Mouse (Mus musculus): ENCODE data around the gene Papola. TPM values are rescaled to one million over a fixed set of nuclear protein-coding genes. Genes with fewer than 3 reads are reported as not detected.

Gene Papola
- 296 and 299 TPM in 2 replicates for polyA plus RNA-seq (2016; fragmentation: Nextera tagmentation; extraction: Ambion mirVana)

DNA sequence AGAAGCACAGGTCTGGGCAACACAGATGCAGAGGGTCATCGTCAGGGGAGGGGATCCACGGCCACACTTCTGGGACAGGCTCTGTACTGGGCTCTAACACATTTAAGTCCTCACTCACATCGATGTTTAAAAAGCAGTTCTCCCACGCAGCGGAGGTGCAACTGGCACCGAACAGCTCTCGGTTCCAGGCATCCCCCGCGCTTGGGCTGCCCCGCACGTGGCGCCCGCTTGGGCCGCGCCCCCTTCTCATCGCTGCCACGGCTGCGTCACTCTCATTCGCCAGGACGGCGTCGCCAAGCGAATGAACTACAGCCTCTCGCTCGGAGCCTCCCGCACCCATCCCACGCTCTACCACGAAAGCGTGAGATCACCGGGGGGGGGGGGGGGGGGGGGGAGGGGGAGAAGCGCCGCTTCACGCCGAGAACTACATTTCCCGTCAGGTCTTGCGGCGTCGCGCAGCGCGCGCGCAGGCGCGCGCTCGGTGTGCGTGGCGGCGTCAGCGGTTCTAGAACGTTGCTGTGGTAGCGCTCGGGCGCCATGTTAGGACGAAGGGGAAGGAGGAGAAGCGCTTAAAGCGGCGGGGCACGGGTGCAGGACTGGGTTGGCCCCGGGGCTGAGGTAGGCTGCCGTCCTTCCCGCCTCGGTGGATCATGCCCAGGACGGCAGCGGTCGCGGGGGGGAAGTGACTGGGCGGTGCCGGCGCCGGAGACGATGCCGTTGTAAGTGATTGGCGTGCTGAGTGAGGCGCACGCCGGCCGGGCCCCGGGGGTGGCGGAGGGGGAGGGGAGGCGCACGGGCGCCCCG lies at the start of gene Papola:
Papola (plus strand) TSS at position 499 of the 804 bp plus-strand sequence.
- under 1% methylated on average over 64 of the region's 85 CpGs for WGBS
- Histone ChIP-seq H3K9me3 (replicated peaks) (peaks cover 3% of the 10 kb centered on the region; the same call in 1 of the 2 replicates), H3K36me3 (peaks cover 35% of the 10 kb centered on the region), H3K4me3 (peak within 1 kb of the TSS; percentile 85), H3K4me1 (peaks cover 21% of the 10 kb centered on the region), H3K27me3 (ENCODE audit: low read depth, poor library complexity, severe bottlenecking) (no peaks in the 10 kb centered on the region), H3K27ac (replicated peaks) (peak within 1 kb of the TSS; percentile 95)
- peak; percentile 93 for DNase-seq (ENCODE audit: low spot score)

DNA sequence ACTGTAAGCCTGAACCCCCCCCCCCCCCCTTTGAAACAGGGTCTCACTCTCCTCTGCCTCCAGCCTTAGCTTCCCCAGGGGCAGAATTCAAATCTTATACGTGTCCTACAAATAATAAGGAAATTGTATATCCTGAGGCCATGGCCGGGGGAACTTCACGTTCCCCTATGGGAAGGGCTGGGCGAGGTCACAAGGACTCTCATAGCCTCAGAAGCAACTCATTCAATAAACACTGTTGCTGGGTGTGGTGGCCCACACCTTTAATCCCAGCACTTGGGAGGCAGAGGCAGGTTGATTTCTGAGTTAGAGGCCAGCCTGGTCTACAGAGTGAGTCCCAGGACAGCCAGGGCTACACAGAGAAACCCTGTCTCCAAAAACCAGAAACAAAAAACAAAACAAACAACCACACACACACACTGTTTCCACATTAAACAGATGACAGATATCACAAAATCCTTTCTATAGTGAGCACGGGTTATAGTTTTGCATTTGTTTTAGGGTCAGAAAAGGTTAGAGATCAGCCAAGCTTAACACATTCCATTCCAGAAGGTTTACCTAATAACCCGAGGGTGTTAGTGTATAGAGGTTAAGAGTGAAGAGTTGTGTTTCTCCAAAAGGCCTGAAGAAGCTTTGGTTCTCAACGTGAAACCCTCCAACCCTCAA lies 49.1 kb upstream of the Papola start:
- DNase-seq (ENCODE audit: low spot score), result no peak
- no peak overlapping the region for H3K27ac ChIP-seq (replicated peaks)
- no peaks in the 10 kb centered on the region for H3K9me3 ChIP-seq (replicated peaks)
- WGBS, result 81% methylated on average over 7 of the region's 7 CpGs
- no peaks in the 10 kb centered on the region for H3K36me3 ChIP-seq
- no peaks in the 10 kb centered on the region for H3K27me3 ChIP-seq (ENCODE audit: low read depth, poor library complexity, severe bottlenecking)
- no peak overlapping the region for H3K4me3 ChIP-seq
- H3K4me1 ChIP-seq, result peaks cover 12% of the 10 kb centered on the region; the same call in 1 of the 2 replicates

DNA sequence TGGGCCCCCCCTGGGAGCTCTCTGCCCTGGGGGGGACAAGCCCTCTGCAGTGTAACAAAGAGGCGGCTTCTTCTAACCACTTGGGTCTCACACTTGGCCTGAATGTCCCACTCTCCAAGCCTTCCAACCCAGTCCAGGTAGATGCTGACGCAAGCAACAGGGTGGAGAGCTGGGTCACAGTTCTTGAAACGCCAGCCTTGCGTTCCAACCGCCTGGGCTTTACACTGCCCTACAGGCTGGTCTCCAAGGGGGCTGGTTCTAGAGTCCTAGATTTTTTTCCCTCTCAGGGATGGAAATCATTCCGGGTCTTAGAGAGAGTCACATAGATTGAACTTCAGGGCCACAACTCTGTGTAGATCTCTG lies 48.6 kb upstream of the Papola start:
- peaks cover 12% of the 10 kb centered on the region; the same call in 1 of the 2 replicates for H3K4me1 ChIP-seq
- no peak overlapping the region for H3K27ac ChIP-seq (replicated peaks)
- no peak for DNase-seq (ENCODE audit: low spot score)
- WGBS, result 90% methylated on average over 6 of the region's 6 CpGs
- no peak overlapping the region for H3K4me3 ChIP-seq
- no peaks in the 10 kb centered on the region for H3K9me3 ChIP-seq (replicated peaks)
- H3K27me3 ChIP-seq (ENCODE audit: low read depth, poor library complexity, severe bottlenecking), result no peaks in the 10 kb centered on the region
- H3K36me3 ChIP-seq, result no peaks in the 10 kb centered on the region

DNA sequence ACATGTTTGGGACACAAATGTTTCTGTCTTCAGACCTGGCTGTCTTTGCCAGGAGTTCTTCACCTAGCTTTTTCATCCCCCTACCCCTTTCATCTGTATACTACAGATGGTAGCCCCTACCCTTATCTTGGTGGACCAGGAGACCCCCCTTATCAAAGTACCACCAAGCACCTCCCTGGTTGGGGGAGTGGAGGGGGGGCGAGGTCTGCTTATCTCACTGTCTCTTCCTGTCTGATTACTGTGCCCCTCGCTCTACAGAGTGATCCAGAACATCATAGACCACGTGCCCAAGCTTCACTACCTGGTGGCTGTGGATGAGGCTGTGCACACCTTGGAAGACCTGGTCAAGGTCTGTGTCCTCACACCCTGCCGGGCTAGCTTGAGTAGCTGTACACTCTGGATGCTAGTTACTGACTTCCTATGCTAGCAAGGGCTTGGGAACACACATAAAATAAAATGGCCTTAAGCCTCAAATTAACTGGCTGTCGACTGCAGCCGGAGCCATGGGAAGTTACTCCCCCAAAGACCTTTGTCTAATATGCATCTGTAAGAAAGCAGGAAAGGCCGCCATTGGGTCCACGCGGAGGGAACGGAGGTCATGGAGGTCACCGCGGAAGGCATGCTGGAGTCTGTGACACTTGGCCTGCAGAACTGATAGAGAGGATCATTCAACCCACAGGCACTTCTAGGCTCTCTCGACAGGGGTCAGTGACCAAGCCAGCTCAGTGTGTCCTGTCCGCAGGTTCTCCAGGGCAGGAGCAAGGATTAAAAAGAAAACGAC lies 46.0 kb upstream of the Papola start:
- Histone ChIP-seq H3K4me1 (peaks cover 10% of the 10 kb centered on the region; the same call in 1 of the 2 replicates), H3K36me3 (no peaks in the 10 kb centered on the region), H3K4me3 (no peak overlapping the region), H3K27ac (replicated peaks) (no peak overlapping the region), H3K9me3 (replicated peaks) (no peaks in the 10 kb centered on the region), H3K27me3 (ENCODE audit: low read depth, poor library complexity, severe bottlenecking) (no peaks in the 10 kb centered on the region)
- DNase-seq (ENCODE audit: low spot score), result no peak
- WGBS, result 79% methylated on average over 15 of the region's 15 CpGs

DNA sequence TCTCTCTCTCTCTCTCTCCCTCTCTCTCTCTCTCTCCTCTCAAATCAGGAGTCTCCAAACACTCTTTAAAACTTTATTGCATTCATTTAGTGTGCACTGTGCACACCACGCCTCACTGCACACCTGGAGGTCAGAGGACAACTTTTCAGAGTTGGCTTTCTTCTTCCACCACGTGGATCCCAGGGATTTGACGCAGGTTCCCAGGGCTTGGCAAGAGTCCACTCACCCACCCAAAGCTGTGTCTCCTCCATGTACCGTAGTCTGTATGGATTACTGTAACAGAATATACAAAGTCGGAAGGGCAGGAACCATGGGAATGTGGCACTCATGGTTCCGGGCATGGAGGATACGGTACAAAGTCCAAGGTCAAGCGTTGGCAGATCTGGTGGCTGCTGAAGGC lies 44.8 kb upstream of the Papola start:
- 91% methylated on average over 8 of the region's 8 CpGs for WGBS
- H3K9me3 ChIP-seq (replicated peaks), result no peaks in the 10 kb centered on the region
- H3K4me1 ChIP-seq, result peaks cover 6% of the 10 kb centered on the region; the same call in 1 of the 2 replicates
- H3K27me3 ChIP-seq (ENCODE audit: low read depth, poor library complexity, severe bottlenecking), result no peaks in the 10 kb centered on the region
- DNase-seq (ENCODE audit: low spot score), result no peak
- no peaks in the 10 kb centered on the region for H3K36me3 ChIP-seq
- no peak overlapping the region for H3K4me3 ChIP-seq
- H3K27ac ChIP-seq (replicated peaks), result no peak overlapping the region

DNA sequence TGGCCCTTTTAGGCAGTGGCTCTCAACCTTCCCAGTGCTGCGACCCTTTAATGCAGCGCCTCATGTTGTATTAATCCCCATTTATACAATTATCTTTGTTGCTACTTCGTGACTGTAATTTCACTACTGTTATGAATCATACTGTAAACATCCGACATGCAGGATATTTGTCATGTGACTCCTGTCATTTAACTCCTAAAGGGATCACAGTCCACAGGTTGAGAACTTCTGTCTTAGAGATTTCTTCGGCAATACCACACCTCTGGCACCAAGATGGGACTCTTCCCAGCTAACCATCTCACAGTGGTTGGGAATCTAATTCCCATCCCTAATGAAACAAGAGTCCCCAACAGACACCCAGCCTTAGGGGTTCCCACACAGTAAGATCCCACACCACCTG lies 36.4 kb upstream of the Papola start:
- Histone ChIP-seq H3K27ac (replicated peaks) (no peak overlapping the region), H3K36me3 (no peaks in the 10 kb centered on the region), H3K27me3 (ENCODE audit: low read depth, poor library complexity, severe bottlenecking) (no peaks in the 10 kb centered on the region), H3K9me3 (replicated peaks) (no peaks in the 10 kb centered on the region), H3K4me3 (no peak overlapping the region), H3K4me1 (no peaks in the 10 kb centered on the region)
- DNase-seq (ENCODE audit: low spot score), result no peak
- 88% methylated on average over 5 of the region's 5 CpGs for WGBS

DNA sequence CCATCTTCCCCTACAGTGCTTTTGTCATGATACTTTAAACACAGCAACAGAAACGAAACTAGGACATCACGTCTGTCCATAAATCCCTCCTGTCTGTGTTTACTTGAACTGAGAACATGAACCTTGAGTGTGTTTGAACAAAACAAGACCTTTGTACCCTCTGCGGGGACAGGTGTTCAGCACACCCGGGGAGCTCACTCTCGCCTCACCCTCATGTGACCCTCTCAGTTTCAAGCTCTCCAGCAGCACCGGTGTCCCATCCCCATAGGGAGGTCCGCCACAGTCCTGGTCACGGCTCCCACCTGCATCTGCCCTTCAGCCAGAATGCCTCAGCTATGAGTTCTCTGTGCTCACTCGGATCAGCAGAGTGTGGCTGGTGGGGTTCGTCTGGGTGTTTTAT lies 30.7 kb upstream of the Papola start:
- Histone ChIP-seq H3K4me3 (no peak overlapping the region), H3K36me3 (no peaks in the 10 kb centered on the region), H3K27ac (replicated peaks) (no peak overlapping the region), H3K9me3 (replicated peaks) (no peaks in the 10 kb centered on the region), H3K4me1 (peaks cover 13% of the 10 kb centered on the region), H3K27me3 (ENCODE audit: low read depth, poor library complexity, severe bottlenecking) (no peaks in the 10 kb centered on the region)
- DNase-seq (ENCODE audit: low spot score), result no peak
- WGBS, result 92% methylated on average over 10 of the region's 10 CpGs

DNA sequence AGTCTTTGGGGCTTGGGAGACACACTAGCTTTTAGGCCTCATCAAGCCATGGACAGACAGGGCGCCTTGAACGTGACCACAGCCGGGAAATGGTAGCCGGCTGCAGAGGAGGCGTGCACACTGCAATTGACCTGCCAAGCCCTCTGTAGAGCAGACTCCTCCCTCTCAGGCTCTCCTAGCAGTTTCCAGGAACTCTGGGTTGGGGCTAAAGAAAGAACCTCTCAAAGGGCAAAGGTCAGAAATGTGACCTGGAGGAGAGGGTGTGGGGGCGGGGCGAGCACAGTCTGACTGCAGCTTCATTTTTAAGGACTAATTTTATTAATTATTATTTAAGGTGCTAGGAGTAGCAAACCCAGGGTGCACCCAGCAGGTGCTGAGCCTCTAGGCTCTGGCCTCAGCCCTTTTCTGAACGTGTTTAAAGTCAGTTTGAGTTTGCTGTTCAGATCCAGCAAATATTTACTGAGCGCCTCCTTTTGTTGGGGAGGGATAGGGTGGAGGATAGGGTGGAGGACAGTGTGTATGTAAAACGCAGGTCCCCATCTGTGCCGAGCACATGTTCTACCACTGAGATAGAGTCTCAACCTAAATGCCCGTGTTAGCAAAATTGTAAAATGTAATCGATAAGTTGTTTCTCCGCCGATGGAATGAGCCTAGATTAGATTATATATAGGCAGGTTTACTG lies 26.5 kb upstream of the Papola start:
- peaks cover 20% of the 10 kb centered on the region for H3K4me1 ChIP-seq
- no peaks in the 10 kb centered on the region for H3K27me3 ChIP-seq (ENCODE audit: low read depth, poor library complexity, severe bottlenecking)
- no peaks in the 10 kb centered on the region for H3K9me3 ChIP-seq (replicated peaks)
- DNase-seq (ENCODE audit: low spot score), result peak; percentile 40
- 41% methylated on average over 15 of the region's 15 CpGs for WGBS
- no peak overlapping the region; the same call in 1 of the 2 replicates for H3K4me3 ChIP-seq
- peak overlapping the region; percentile 74 for H3K27ac ChIP-seq (replicated peaks)
- no peaks in the 10 kb centered on the region for H3K36me3 ChIP-seq

DNA sequence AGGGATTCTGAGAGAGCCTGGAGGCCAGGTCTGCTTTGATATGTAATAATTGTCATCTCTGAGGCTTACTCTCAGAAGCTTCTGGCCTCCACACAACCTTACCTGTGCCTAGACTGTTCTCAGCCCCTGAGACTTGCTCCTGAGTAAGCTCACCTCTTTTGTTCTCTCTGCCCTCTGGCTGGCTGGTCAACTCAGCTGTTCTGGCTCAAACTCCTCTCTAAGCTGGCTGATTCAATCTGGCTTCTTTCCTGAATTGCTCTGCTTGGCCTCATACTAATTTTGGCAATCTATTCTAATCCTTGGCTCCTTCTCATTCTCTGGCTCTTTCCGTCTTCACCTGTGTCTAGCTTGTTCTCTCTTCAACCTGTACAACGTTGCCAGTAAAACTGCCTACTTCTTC lies 25.6 kb upstream of the Papola start:
- no peaks in the 10 kb centered on the region for H3K27me3 ChIP-seq (ENCODE audit: low read depth, poor library complexity, severe bottlenecking)
- H3K4me1 ChIP-seq, result peaks cover 20% of the 10 kb centered on the region
- WGBS, result 93% methylated on average over 2 of the region's 2 CpGs
- no peaks in the 10 kb centered on the region for H3K9me3 ChIP-seq (replicated peaks)
- no peak overlapping the region for H3K4me3 ChIP-seq
- no peak for DNase-seq (ENCODE audit: low spot score)
- H3K27ac ChIP-seq (replicated peaks), result peak overlapping the region; percentile 74
- no peaks in the 10 kb centered on the region for H3K36me3 ChIP-seq

DNA sequence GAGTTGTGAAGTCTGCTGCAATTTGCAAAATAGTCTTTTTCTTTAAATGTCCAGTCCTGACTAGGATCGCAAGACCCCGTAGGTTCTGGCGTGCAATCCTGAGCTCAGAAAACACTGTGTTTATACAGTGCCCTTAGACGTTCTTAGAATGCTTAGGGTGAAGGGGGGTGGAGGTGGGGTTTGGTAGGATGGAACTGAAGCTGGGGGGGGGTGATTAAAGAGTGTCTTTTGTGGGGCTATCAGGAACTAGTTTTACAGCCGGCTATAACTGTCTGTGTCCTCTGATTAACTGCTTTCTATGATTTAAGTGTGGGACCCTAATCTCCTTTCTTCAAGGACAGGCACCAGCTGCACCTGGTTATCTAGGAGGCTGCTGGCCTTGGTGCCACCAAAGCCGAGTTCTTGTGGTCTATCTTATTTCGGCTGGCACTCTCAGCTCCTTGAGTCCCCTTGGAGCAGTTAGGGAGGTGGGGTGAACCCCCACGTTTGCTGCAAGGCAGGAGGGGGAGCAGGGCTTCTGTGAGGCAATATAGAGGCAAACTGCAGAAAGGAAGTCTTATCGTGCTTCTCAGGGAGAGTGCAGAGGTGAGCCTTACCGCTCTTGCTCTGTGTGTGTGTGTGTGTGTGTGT lies 24.5 kb upstream of the Papola start:
- Histone ChIP-seq H3K27me3 (ENCODE audit: low read depth, poor library complexity, severe bottlenecking) (no peaks in the 10 kb centered on the region), H3K4me1 (peaks cover 20% of the 10 kb centered on the region), H3K4me3 (no peak overlapping the region), H3K9me3 (replicated peaks) (no peaks in the 10 kb centered on the region), H3K27ac (replicated peaks) (no peak overlapping the region), H3K36me3 (no peaks in the 10 kb centered on the region)
- DNase-seq (ENCODE audit: low spot score), result no peak
- WGBS, result 79% methylated on average over 10 of the region's 10 CpGs

DNA sequence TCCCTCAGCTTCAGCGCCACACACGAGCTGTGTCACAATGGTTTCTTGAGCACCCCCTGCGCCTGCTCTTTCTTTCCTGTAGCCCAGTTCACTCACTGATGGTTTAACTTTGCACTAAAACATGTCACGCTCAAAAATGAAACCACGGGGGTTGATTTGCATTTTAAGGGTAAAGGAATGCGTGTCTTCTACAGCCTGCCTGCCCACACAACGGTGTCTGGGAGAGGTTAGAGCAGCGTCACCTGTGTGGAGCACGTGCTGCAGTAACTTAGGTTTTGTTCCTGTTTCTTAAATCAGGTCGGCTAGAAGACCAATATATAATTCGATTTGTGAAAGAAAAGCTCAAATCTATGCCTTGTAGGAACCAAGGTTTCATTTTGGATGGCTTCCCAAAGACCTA lies 23.3 kb upstream of the Papola start:
- no peaks in the 10 kb centered on the region for H3K36me3 ChIP-seq

DNA sequence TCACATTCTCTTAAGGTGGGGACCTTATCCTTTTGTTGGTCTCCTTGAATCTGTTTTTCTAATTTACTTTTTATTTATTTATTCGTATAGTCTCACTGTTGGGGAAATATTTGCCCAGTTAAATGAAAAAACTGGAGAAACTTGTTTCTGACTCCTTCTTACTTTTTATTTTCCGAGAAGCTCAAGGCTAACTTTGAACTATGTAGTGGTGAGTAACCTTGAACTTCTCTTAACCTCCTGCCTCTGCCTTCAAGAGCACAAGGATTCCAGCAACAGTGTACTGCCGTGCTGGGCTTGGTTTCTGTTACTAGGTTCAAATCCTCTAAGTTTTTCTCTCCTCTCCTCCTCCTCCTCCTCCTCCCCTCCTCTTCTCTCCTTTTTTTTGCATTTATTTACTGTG lies 22.9 kb upstream of the Papola start:
- Histone ChIP-seq H3K9me3 (replicated peaks) (no peaks in the 10 kb centered on the region), H3K4me3 (no peak overlapping the region), H3K4me1 (peaks cover 22% of the 10 kb centered on the region), H3K27me3 (ENCODE audit: low read depth, poor library complexity, severe bottlenecking) (no peaks in the 10 kb centered on the region), H3K27ac (replicated peaks) (no peak overlapping the region), H3K36me3 (no peaks in the 10 kb centered on the region)
- DNase-seq (ENCODE audit: low spot score), result no peak
- WGBS, result 87% methylated on average over 3 of the region's 3 CpGs

More for the DNA sequence above, 23.3 kb upstream of the Papola start:
- no peak for DNase-seq (ENCODE audit: low spot score)
- Histone ChIP-seq H3K4me3 (no peak overlapping the region), H3K9me3 (replicated peaks) (no peaks in the 10 kb centered on the region), H3K4me1 (peaks cover 20% of the 10 kb centered on the region), H3K27ac (replicated peaks) (no peak overlapping the region), H3K27me3 (ENCODE audit: low read depth, poor library complexity, severe bottlenecking) (no peaks in the 10 kb centered on the region)
- 79% methylated on average over 11 of the region's 11 CpGs for WGBS

Measured in midbrain, embryonic 10.5 days (tissue).